Mouse (Mus musculus) T-helper 2 cell (primary cell): ENCODE data around the gene Thumpd2.

Experiments
- in situ Hi-C: fragments of 300-600 bp; cut with MboI, MseI; formaldehyde crosslinking; loops from one replicate; pipeline ENCODE4 v1.15.1; 2025; ENCODE audit warnings: high pct_unique_total_duplicates

The Thumpd2 gene

GRCm38 (mm10) chr17:81064979-81065311 is at the start of gene Thumpd2:
Thumpd2 (minus strand) TSS chr17:81065082.
- in situ Hi-C loops = loop anchor here (10.0 kb wide), 1 partner anchor 340 kb away; the partner anchor contains the start of gene Map4k3

DNA sequence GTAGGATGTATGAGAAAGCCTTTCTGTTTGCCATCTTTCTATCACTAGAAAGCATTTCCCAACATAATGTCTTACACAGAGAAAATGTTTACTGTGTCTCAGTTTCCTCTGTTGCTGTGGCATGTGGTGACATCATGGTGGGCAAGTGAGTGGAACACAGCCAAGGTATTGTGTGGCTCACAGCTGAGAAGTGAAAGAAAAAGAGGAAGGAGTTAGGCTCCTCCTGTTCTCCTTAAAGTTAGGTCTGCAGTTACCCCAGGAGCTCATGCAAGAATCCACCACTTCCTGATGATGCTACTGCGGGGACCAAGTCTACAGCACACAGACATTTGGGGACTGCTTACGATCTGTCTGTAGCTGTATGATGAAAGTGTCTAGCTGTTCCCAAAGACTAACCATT is 39.4 kb upstream of the Thumpd2 start:
- in situ Hi-C loops = no loop called here

- in situ Hi-C loops = no loop called here
Measured at GRCm38 (mm10) chr17:81102866-81103265, 38.0 kb upstream of the Thumpd2 start.

GRCm38 (mm10) chr17:81098444-81098843 is 33.6 kb upstream of the Thumpd2 start:
- in situ Hi-C loops = no loop called here

GRCm38 (mm10) chr17:81096490-81096889 is 31.6 kb upstream of the Thumpd2 start:
- in situ Hi-C loops = no loop called here

- in situ Hi-C loops = no loop called here
Measured at GRCm38 (mm10) chr17:81092794-81093193, 27.9 kb upstream of the Thumpd2 start.

- in situ Hi-C loops = no loop called here
Measured at GRCm38 (mm10) chr17:81088866-81089265, 24.0 kb upstream of the Thumpd2 start.

DNA sequence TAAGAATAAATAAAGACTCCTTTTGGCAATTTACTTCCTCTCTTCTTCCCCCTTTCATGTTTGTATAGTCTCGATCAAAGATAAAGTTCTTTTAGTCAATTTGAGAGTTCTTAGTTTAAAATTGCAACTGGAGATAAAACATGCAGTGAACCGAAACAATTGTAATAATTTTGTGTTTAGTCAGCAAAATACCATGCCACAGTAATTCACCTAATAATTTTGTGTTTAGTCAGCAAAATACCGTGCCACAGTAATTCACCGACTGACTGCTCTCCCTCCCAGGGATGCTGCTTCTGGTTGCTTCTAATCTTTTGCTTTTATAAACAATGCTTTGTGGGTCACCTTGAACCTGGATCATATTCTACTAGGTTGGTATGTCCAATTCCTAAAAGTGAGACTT is 22.9 kb upstream of the Thumpd2 start:
- in situ Hi-C loops = no loop called here

- in situ Hi-C loops = loop anchor here (10.0 kb wide), 1 partner anchor 340 kb away; the partner anchor contains the start of gene Map4k3
Measured at GRCm38 (mm10) chr17:81064279-81064978, 453 bp downstream of the Thumpd2 start.

DNA sequence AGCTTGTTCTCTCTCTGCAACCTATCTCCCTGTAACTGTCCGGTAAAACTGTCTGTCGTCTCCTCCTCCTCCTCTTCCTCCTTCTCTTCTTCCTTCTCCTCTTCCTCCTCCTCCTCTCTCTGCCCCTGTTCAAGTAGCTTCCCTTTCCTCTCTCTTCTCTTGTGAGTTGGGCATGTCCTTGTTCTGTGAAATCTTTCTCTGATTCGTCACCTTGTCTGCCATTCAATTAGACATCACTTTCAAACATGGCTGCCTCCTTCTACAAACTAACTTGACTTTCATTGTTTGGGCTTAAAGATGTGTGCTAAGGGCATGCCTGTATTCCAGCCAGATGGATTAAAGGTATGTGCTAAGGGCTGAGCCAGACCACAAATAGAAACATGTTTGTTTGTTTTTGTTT is 1.5 kb downstream of the Thumpd2 start:
- in situ Hi-C loops = loop anchor here (10.0 kb wide), 1 partner anchor 339 kb away; the partner anchor contains the start of gene Map4k3

DNA sequence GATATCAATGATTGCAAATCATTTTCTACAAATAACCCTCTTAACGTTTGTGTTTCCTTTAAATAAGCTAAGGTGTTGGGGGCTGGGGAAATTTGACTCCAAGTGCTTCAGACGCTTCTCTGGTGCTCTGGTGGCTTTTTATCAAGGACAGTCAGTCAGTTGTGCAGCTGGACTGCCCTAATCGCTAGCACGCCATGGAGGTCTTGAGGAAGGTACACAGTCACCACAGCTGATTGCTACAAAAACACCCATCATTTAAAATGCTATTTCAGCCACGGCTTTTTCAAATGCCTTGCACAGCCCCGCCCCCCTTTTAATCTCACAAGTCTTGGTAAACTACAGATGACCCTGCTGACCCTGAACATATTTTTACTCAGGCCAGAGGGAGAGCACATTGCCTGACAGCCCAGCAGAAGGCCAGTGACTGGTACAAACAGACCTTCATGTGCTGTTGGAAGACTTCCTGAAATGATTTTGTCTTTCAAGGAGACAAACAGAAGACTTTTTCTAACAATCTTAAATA is 2.5 kb downstream of the Thumpd2 start:
- in situ Hi-C loops = loop anchor here (10.0 kb wide), 1 partner anchor 338 kb away; the partner anchor contains the start of gene Map4k3

DNA sequence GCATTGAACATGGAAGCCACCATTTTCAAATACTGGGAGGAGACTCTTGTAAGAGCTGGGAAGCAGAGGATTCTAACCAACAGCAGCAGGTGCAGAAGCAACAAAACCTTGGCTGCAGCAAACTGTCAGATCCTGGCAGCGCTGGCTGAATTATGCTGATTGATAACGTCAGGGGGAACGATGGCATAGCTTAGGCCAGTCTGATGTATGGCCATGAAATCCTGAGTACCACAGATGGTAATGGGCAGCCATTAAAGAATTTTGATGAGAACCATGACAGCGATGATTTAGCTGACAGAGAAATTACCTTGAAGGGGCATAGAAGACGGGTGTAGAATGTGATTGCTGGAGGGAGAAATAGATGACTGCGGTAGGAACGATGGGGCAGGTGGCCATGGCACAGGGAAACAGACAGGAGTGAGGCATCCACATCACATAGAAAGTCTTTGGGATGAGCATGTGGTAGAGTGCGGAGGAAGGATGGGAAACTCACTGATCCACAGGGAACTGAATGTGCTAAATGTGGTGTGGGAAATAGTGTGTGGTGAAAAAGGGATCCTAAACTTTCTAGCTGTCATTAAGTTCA is 8.0 kb downstream of the Thumpd2 start:
- in situ Hi-C loops = no loop called here

- in situ Hi-C loops = no loop called here
Measured at GRCm38 (mm10) chr17:81056035-81056434, 8.8 kb downstream of the Thumpd2 start.

DNA sequence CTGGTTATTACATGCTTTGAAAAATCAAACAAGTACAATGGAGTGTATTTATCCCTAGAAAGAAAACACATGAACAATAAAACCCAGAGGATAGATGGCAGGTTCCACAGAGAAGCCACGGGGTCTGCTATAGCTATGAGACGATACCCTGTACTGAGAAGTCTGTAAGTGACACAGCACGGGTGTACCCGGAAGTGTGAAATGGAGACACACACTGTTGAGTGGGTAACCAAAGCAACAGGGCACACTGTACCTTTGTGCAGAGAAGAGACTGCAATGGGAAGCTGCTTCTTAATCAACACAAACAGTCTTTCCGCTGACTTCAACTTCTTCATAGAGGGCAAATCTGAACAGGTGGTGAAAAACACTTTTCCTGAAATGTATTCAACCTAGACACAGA is 9.4 kb downstream of the Thumpd2 start:
- in situ Hi-C loops = no loop called here

DNA sequence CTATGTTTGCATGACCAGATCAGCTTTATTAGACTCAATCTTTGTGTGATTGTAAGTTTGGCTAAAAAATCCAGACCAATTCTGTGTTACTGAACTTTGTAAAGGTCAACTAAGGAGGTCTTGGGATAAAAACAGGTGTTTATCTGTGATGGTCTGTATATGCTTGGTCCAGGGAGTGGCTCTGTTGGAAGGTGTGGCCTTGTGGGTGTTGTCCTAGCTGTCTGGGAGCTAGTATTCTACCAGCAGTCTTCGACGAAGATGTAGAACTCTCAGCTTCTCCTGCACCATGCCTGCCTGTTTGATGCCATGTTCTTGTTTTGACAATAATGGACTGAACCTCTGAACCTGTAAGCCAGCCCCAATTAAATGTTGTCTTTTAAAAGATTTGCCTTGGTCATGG is 11.6 kb downstream of the Thumpd2 start:
- in situ Hi-C loops = no loop called here

DNA sequence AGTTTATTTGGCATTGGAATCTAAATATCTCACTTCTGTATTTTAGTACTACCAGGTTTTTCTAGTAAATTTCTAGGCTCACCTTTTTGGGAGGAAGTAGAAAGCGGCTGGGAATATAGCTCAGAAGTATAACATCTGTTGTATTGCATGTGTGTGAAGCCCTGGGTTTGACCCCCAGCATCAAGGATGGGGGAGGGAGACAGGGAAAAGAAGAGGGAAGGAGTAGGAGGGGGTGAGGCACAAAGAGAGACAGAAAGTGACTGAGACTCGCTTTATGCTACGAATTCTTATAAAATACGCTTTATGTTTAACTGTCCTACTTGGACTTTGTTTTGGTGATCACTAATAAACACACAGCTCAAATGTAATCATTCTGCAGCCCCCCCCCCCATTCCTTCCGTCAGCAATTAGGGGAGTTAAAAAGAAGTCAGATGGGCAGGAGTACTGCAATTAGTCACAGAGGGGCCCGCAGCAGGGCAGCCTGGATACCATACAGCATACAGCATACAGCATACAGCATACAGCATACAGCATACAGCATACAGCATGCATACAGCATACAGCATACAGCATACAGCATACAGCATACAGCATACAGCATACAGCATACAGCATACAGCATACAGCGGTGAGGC is 16.8 kb downstream of the Thumpd2 start:
- in situ Hi-C loops = loop anchor here (25.0 kb wide), 1 partner anchor 736 kb away; the partner anchor contains the start of gene Arhgef33

DNA sequence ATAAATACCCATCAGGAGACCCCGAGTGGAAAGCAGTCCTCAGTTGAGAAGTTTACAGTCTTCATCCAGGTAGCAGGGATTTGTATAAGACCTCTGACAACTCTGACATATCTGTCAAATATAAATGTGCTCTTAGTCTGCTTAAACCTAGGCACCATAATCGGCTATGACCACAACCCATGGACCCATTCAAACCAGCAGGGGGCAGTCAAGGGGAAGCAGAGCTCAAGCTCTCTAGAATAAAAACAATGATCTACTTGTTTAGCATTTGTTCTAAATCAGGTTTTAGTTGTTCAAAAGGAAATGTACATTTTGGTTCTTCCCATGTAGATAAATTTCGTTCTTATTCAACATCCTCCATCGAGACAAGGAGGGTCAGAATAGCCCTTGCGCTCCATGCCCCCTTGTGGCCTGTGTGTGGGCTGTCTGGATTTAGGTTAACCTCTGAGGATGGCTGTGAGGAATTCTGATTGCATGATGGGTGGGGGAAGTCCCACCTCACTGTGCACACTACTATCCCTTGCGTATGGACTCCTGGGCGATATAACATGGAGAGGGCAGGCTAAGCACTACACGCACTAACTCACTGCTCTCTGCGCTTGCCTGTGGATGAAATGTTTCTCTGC is 19.2 kb downstream of the Thumpd2 start:
- in situ Hi-C loops = loop anchor here (25.0 kb wide), 1 partner anchor 733 kb away; the partner anchor contains the start of gene Arhgef33

DNA sequence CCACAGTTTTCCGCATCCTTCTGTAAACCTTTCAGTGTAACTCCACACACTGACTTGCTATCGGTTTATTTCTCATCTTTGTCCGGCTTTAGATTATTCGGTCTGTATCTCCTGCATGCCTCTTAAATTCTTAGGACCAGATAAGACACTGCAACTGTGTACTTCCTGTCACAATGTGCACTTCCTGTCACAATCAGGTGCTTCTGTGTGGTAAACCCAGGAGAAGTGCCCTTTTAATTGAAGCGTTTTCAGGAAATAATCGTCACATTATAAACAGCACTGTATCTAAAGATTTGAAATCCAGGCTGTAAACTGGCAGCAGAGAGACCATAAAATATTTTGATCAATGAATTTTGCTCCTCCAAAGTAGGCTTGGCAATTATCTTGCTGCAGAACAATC is 19.8 kb downstream of the Thumpd2 start:
- in situ Hi-C loops = loop anchor here (25.0 kb wide), 1 partner anchor 733 kb away; the partner anchor contains the start of gene Arhgef33

- in situ Hi-C loops = loop anchor here (25.0 kb wide), 1 partner anchor 732 kb away; the partner anchor contains the start of gene Arhgef33
Measured at GRCm38 (mm10) chr17:81044356-81044755, 20.5 kb downstream of the Thumpd2 start.

- in situ Hi-C loops = loop anchor here (25.0 kb wide), 1 partner anchor 729 kb away; the partner anchor contains the start of gene Arhgef33
Measured at GRCm38 (mm10) chr17:81041662-81042061, 23.2 kb downstream of the Thumpd2 start.

DNA sequence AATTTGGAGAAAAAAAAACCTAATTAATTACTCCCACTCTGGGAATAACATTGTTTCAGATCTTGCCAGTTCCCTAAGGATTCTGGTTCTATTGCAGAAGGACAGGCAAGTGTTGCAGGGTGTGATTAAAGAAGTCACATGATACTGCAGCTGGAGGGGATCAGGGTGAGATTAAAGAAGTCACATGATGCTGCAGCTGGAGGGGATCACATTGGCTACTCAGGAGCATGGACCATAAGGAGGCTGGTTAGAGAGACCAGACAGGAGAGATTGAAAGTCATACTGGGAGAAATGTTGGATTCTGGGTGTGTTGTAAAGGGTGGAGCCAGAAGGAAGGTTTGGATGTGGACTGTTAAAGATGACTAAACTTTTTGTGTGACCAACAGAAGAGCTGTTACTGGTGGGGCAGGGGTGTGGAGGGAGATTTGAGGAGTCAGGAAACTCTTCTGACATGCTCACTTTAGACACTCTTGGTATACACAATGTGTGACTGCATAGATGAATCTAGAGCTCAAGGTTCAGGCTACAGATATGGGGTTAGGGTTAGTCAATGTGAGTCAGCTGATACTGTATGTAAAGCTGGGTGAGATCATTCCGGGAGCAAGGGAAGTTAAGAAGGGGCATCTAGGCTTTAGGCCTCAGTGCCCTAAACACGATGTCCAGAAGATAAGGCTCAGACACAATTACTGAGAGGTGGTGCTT is 26.0 kb downstream of the Thumpd2 start:
- in situ Hi-C loops = loop anchor here (25.0 kb wide), 1 partner anchor 727 kb away; the partner anchor contains the start of gene Arhgef33
